Mouse (Mus musculus) heart, adult 2 months (tissue): ENCODE measurements around the gene Drap1. TPM values are rescaled to one million over a fixed set of nuclear protein-coding genes. Genes with fewer than 3 reads are reported as not detected.

Source experiments
- DNase-seq, 2 experiments: peaks; one replicate each; pipeline ENCODE4 v3.0.0; 2021
- H3K27ac ChIP-seq: fragments of 200-600 bp; 2 replicates; pipeline ENCODE4 v1.8.1; 2022
- H3K27me3 ChIP-seq: fragments of 200-500 bp; 2 replicates; pipeline ENCODE4 v1.6.1; 2012; ENCODE audit warnings: mild to moderate bottlenecking, low read length, inconsistent platforms, mixed read lengths; ENCODE audit not compliant: control insufficient read depth, insufficient read depth
- H3K36me3 ChIP-seq: fragments of 200-500 bp; 2 replicates; pipeline ENCODE4 v1.6.1; 2012; ENCODE audit warnings: low read length, inconsistent platforms; ENCODE audit not compliant: control insufficient read depth, insufficient read depth
- H3K4me1 ChIP-seq: fragments of 200-500 bp; 2 replicates; pipeline ENCODE4 v1.6.1; 2011; ENCODE audit warnings: low read length; ENCODE audit not compliant: control insufficient read depth, insufficient read depth
- H3K4me3 ChIP-seq: fragments of 200-600 bp; 2 replicates; pipeline ENCODE4 v1.8.1; 2022
- H3K79me2 ChIP-seq: fragments of 200-500 bp; replicated peaks from 2 replicates; pipeline ENCODE4 v1.6.1; 2012; ENCODE audit warnings: mild to moderate bottlenecking, inconsistent platforms, low read length, moderate library complexity, mixed read lengths; ENCODE audit not compliant: control insufficient read depth, insufficient read depth
- H3K9ac ChIP-seq: fragments of 200-500 bp; 2 replicates; pipeline ENCODE4 v1.6.1; 2012; ENCODE audit warnings: low read depth, mild to moderate bottlenecking, control low read depth, inconsistent platforms, low read length, mixed read lengths
- CTCF ChIP-seq: fragments of 200-600 bp; IDR thresholded peaks from 2 replicates; pipeline ENCODE4 v1.8.1; 2022; ENCODE audit warnings: antibody characterized with exemption, mild to moderate bottlenecking, moderate library complexity
- EP300 ChIP-seq: fragments of 200-500 bp; IDR thresholded peaks from 2 replicates; pipeline ENCODE4 v1.6.1; 2011; ENCODE audit warnings: low read depth, low read length, control low read depth; ENCODE audit not compliant: insufficient read depth
- POLR2A ChIP-seq: fragments of 200-500 bp; IDR thresholded peaks from 2 replicates; pipeline ENCODE4 v1.6.1; 2011; ENCODE audit warnings: mild to moderate bottlenecking, low read depth, low read length, control low read depth; ENCODE audit not compliant: insufficient read depth
- WGBS: fragments of 180-500 bp; shearing (Covaris S2); methylation state at CpG from one replicate; pipeline ENCODE4 v1.1.7; 2018; 5-methylcytosine and 5-hydroxymethylcytosine counted together
- intact Hi-C: fragments of 180-260 bp; cut with DNase I; formaldehyde crosslinking; loops from one replicate; pipeline ENCODE4 v1.15.1; 2025
- polyA plus RNA-seq: library from polyadenylated mRNA; depleted of rRNA; stranded (reverse); fragments of >200 nt; gene quantifications from 2 replicates; pipeline ENCODE4 v1.2.3, GENCODE M21; 2012
- total RNA-seq, 2 experiments: library from RNA; stranded (reverse); gene quantifications; 2 replicates each; pipeline ENCODE4 v1.2.3; 2021

The Drap1 gene
- total and polyA plus RNA-seq, 3 experiments, result 175 to 344 (median 278) TPM

DNA sequence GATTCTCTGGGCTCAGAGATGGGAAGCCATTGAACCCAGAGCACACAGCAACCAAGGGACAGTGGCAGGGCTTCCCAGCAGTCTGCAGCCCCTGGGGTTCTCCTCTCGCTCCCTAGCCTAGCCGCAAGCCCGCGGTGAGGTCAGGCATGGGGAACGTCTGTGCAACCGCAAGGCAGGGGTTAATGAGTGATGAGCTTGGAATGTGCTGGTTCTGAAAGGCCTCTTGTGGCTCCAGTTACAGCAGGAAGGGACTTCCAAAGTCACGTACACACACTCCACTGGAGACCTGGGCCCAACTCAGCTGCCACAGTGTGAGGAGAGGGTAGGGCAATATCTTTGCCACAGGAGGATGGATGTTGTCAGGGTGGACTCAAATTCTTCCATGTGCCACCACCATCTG lies 20.2 kb upstream of the Drap1 start:
- Histone ChIP-seq H3K4me3 (no peak overlapping the region), H3K79me2 (no peaks in the 10 kb centered on the region), H3K4me1 (peaks cover 2% of the 10 kb centered on the region), H3K9ac (no peak overlapping the region), H3K27ac (no peak overlapping the region), H3K27me3 (peaks cover 6% of the 10 kb centered on the region; the same call in 1 of the 2 replicates), H3K36me3 (no peaks in the 10 kb centered on the region)
- intact Hi-C loops, result no loop called here
- TF ChIP-seq EP300, result no peak
- TF ChIP-seq POLR2A, result no peak
- no peak for TF ChIP-seq CTCF
- DNase-seq, result no peak
- WGBS, result 47% methylated on average over 7 of the region's 7 CpGs

- no peak for DNase-seq
- H3K4me3 ChIP-seq, result no peak overlapping the region
- H3K27me3 ChIP-seq, result peaks cover 6% of the 10 kb centered on the region; the same call in 1 of the 2 replicates
- no peaks in the 10 kb centered on the region for H3K36me3 ChIP-seq
- TF ChIP-seq EP300, result no peak
- TF ChIP-seq CTCF, result no peak
- TF ChIP-seq POLR2A, result no peak
- H3K79me2 ChIP-seq, result no peaks in the 10 kb centered on the region
- H3K27ac ChIP-seq, result no peak overlapping the region
- H3K9ac ChIP-seq, result no peak overlapping the region
- 70% methylated on average over 9 of the region's 9 CpGs for WGBS
- H3K4me1 ChIP-seq, result peaks cover 2% of the 10 kb centered on the region
- intact Hi-C loops, result no loop called here
Observed at GRCm38 (mm10) chr19:5444371-5444908, 19.7 kb upstream of the Drap1 start.

- no peak for TF ChIP-seq CTCF
- TF ChIP-seq EP300, result no peak
- TF ChIP-seq POLR2A, result no peak
- no peak overlapping the region for H3K9ac ChIP-seq
- WGBS, result 36% methylated on average over 7 of the region's 7 CpGs
- peaks cover 7% of the 10 kb centered on the region for H3K4me1 ChIP-seq
- no peaks in the 10 kb centered on the region for H3K36me3 ChIP-seq
- no peak overlapping the region for H3K4me3 ChIP-seq
- H3K27me3 ChIP-seq, result no peaks in the 10 kb centered on the region
- DNase-seq, result no peak
- H3K27ac ChIP-seq, result peak overlapping the region; percentile 63
- intact Hi-C loops, result loop anchor here (2.0 kb wide), 2 partner anchors 21 to 53 kb away; no protein-coding TSS in a partner anchor
- no peaks in the 10 kb centered on the region for H3K79me2 ChIP-seq
Observed at GRCm38 (mm10) chr19:5433951-5434350, 9.2 kb upstream of the Drap1 start.

DNA sequence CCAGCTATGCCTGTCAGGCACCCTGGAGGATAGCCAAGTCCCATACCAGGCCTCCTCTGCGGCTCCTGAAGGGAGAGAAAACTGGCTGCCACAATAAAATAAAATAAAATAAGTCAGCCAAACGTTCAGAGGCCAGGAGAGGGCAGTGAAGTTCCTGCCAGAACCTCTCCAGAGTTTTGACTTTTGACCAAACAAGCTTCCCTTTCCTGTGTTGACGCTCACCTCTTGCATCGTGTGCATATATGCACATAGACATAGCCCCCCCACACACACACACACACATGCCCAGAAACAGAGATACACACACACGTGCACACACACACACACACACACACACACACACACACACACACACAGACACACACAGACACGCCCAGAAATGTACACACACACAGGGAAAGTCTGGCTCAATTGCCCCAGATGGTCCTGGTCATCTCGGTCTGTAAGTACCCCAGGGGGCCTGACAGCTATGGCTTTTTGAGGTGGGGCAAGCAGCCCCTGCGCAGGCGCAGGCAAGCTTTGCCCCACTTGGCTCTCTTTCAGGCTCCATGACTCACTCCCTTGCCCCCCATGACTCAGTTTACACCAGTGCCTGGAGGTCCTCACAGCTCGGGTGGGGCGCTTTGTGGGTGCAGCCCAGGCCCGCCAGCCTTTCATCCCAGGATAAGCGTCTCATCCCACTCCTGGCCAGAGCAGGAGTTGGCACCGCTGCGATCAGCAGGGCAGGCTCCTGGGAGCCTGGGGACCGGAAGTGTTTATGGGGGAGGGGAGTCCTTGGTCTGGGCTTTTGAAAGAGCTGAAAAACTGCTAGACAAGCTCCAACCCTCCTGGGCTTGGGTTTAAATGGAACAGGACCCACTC lies 8.4 kb upstream of the Drap1 start:
- peaks cover 7% of the 10 kb centered on the region for H3K4me1 ChIP-seq
- no peaks in the 10 kb centered on the region for H3K27me3 ChIP-seq
- H3K27ac ChIP-seq, result peak overlapping the region; percentile 63
- H3K36me3 ChIP-seq, result no peaks in the 10 kb centered on the region
- 3% methylated on average over 16 of the region's 16 CpGs for WGBS
- no peaks in the 10 kb centered on the region for H3K79me2 ChIP-seq
- DNase-seq, result peak; percentile 70 to 71
- intact Hi-C loops, result loop anchor here (2.0 kb wide), 2 partner anchors 22 to 54 kb away; no protein-coding TSS in a partner anchor
- TF ChIP-seq CTCF, result peak; percentile 74
- TF ChIP-seq EP300, result peak; percentile 55; the same call in 1 of the 2 replicates
- no peak for TF ChIP-seq POLR2A
- H3K9ac ChIP-seq, result peak overlapping the region; percentile 50
- peak overlapping the region; percentile 48 for H3K4me3 ChIP-seq

- peak; percentile 33 to 53 for DNase-seq
- no peaks in the 10 kb centered on the region; the same call in 1 of the 2 replicates for H3K36me3 ChIP-seq
- TF ChIP-seq CTCF, result no peak
- TF ChIP-seq POLR2A, result no peak
- no peak for TF ChIP-seq EP300
- H3K4me3 ChIP-seq, result no peak overlapping the region
- WGBS, result 78% methylated on average over 4 of the region's 4 CpGs
- H3K4me1 ChIP-seq, result peaks cover 8% of the 10 kb centered on the region
- no peaks in the 10 kb centered on the region for H3K79me2 ChIP-seq
- H3K27me3 ChIP-seq, result no peaks in the 10 kb centered on the region
- H3K27ac ChIP-seq, result no peak overlapping the region; the same call in 1 of the 2 replicates
- no peak overlapping the region for H3K9ac ChIP-seq
- intact Hi-C loops, result loop anchor here (2.0 kb wide), 2 partner anchors 23 to 55 kb away; no protein-coding TSS in a partner anchor
Observed at GRCm38 (mm10) chr19:5431911-5432464, 7.2 kb upstream of the Drap1 start.

GRCm38 (mm10) chr19:5430408-5430807 lies 5.6 kb upstream of the Drap1 start:
- H3K79me2 ChIP-seq, result peaks cover 6% of the 10 kb centered on the region; the same call in 1 of the 2 replicates
- no peak overlapping the region for H3K27ac ChIP-seq
- TF ChIP-seq EP300 (no peak), CTCF (no peak), POLR2A (no peak)
- peaks cover 2% of the 10 kb centered on the region for H3K36me3 ChIP-seq
- 57% methylated on average over 1 of the region's 1 CpGs for WGBS
- DNase-seq, result no peak
- intact Hi-C loops, result no loop called here
- H3K9ac ChIP-seq, result no peak overlapping the region
- no peak overlapping the region for H3K4me3 ChIP-seq
- no peaks in the 10 kb centered on the region for H3K27me3 ChIP-seq
- peaks cover 16% of the 10 kb centered on the region for H3K4me1 ChIP-seq
